9 mouse cellular contexts compared by ENCODE assay signal in the genomic region with DNA sequence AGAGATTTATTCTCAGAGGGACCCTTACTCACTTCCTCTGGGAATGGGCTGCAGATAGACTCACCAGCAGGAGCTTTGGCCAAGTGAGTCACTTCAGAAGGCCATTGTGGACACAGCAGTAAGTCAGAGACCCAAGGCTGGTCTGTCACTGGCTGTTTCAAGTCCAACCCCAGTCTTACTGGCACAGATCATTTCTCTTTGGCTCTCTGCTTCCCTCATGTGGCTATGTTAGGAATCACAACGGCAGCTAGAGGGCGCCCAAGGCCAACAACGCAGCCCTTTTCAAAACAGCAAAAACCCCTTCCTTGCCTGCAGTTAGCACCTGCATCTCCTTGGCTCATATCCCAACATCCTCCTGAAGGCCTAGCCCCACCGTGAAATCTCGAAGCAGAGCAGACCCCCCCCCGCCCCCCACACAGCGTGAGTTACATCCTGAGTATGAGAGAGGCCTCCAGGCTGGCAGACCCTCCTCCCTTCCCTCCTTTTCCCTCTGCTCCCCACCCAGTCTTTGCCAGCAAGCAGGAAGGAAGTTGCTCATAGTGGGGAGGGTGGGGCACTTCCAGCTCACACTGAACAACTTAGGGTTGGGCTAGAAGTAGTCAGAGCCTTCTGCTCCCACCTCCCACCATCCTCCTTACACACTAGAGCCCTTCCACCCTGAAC. TPM values are rescaled to one million over a fixed set of nuclear protein-coding genes. Genes with fewer than 3 reads are reported as not detected.
DNase-seq lines count a peak whose midpoint lies in the region; ATAC-seq and TF ChIP-seq lines count a peak whose summit lies in the region.
"Had no signal": no experiment of that assay in that cellular context is flagged by ENCODE, and none has a peak within 500 bp of the region (broad histone marks: within the 10 kb centered on the region; RNA-seq: fewer than 3 reads in every experiment).

No protein-coding gene starts in this region.

- H3K36me3 ChIP-seq in hindbrain, embryonic 16.5 days (ENCODE audit: control insufficient read depth, insufficient read depth, low read length), result no peaks in the 10 kb centered on the region

- no peaks in the 10 kb centered on the region for H3K27me3 ChIP-seq in hindbrain, embryonic 16.5 days (replicated peaks; ENCODE audit: control insufficient read depth, insufficient read depth, low read length)

- peak overlapping the region; percentile 51 for H3K27ac ChIP-seq in gastrocnemius, adult 2 months
- no peak overlapping the region for H3K27ac ChIP-seq in hindbrain, embryonic 16.5 days (ENCODE audit: low read depth, low read length)

- H3K9me3 ChIP-seq in hindbrain, embryonic 16.5 days (ENCODE audit: control insufficient read depth, low read length), result no peaks in the 10 kb centered on the region

- peak; percentile 95 for DNase-seq in R1 (ENCODE audit: low read depth, low spot score)
- DNase-seq in cerebellum, postnatal 14 days, result peak; percentile 93 to 94
- peak; percentile 77 for DNase-seq in gastrocnemius, adult 2 months
- DNase-seq in left cerebral cortex, adult 11 months (ENCODE audit: low spot score), result peak; percentile 66
- peak; percentile 76 to 89 for DNase-seq in lung, postnatal 4 days
- peak; percentile 82 to 88 for DNase-seq in right cerebral cortex, postnatal 10 days (ENCODE audit: low spot score in 2 of 2)
- peak; percentile 76 to 81 for DNase-seq in urinary bladder, postnatal 36 days (ENCODE audit: low spot score in 2 of 2)

- 0% methylated on average over 7 of the region's 7 CpGs for WGBS in hindbrain, embryonic 16.5 days

- H3K4me1 ChIP-seq in hindbrain, embryonic 16.5 days (ENCODE audit: control insufficient read depth, insufficient read depth, low read depth, low read length), result 0 out of 2 replicates have a peak, but pooled peaks cover 3% of the 10 kb centered on the region

- no peak overlapping the region for H3K4me2 ChIP-seq in hindbrain, embryonic 16.5 days (ENCODE audit: low read length)

- H3K4me3 ChIP-seq in gastrocnemius, adult 2 months, result no peak overlapping the region
- no peak overlapping the region for H3K4me3 ChIP-seq in hindbrain, embryonic 16.5 days (ENCODE audit: low read length)
- H3K4me3 ChIP-seq: myocyte had no signal

- no peak overlapping the region for H3K9ac ChIP-seq in hindbrain, embryonic 16.5 days (ENCODE audit: low read depth, low read length)

- no peak; the same call in 1 of the 2 replicates for TF ChIP-seq CTCF in gastrocnemius, adult 2 months (IDR thresholded peaks at IDR 0.05)

- intact Hi-C loops in gastrocnemius, adult 2 months (cut with DNase I), result loop anchor here (2.0 kb wide), 1 partner anchor 94 kb away; no protein-coding TSS in a partner anchor

- ATAC-seq in hindbrain, embryonic 16.5 days, result peak; percentile 76

RNA-seq across cellular contexts. Expression of a gene that starts 3.7 kb away (rescaled TPM):
- 1 to 10 TPM; 5.0 to 7.1 TPM for total RNA-seq in gastrocnemius, adult 2 months (2021)
- polyA plus RNA-seq in hindbrain, embryonic 16.5 days (2015; fragmentation: Nextera tagmentation; extraction: Ambion mirVana), result 8.6 and 11.0 TPM in 2 replicates

RNA-seq across cellular contexts. Expression of a gene that starts 9.5 kb away (rescaled TPM):
- 1 to 10 TPM; 1.4 to 2.2 TPM for total RNA-seq in gastrocnemius, adult 2 months (2021)
- 13.0 and 14.0 TPM in 2 replicates for polyA plus RNA-seq in hindbrain, embryonic 16.5 days (2015; fragmentation: Nextera tagmentation; extraction: Ambion mirVana)

RNA-seq across cellular contexts. Expression of a gene that starts 31.0 kb away (rescaled TPM):
- under 1 TPM in 1 of 2 experiments, not detected in 1; 0.06 TPM for total RNA-seq in gastrocnemius, adult 2 months (2021)
- 3.6 and 4.6 TPM in 2 replicates for polyA plus RNA-seq in hindbrain, embryonic 16.5 days (2015; fragmentation: Nextera tagmentation; extraction: Ambion mirVana)

RNA-seq across cellular contexts. Expression of a gene that starts 32.5 kb away (rescaled TPM):
- 10 to 100 TPM; 37.0 to 39.8 TPM for total RNA-seq in gastrocnemius, adult 2 months (2021)
- 52.4 and 53.7 TPM in 2 replicates for polyA plus RNA-seq in hindbrain, embryonic 16.5 days (2015; fragmentation: Nextera tagmentation; extraction: Ambion mirVana)

RNA-seq across cellular contexts. Expression of a gene that starts 52.3 kb away (rescaled TPM):
- total RNA-seq in gastrocnemius, adult 2 months (2021), result under 1 TPM; 0.47 to 0.54 TPM
- 0.85 and 1.0 TPM in 2 replicates for polyA plus RNA-seq in hindbrain, embryonic 16.5 days (2015; fragmentation: Nextera tagmentation; extraction: Ambion mirVana)
